Mouse (Mus musculus): Measurements from ENCODE around the gene Actl6a. TPM values are rescaled to one million over a fixed set of nuclear protein-coding genes. Genes with fewer than 3 reads are reported as not detected.
A peak's percentile ranks its signal among the peaks of the same experiment; 100 is the strongest.
"Not testable (repeated sequence)": the region's sequence is repeated elsewhere in the genome, so short reads cannot be mapped to it uniquely, and the experiment has no call there.

Gene Actl6a
- 10 to 100 TPM; 14.8 to 15.1 TPM for total RNA-seq (2021)
- long read RNA-seq, experiment 1, transcript Actl6a-201 (14 exons, 2,010 nt): major isoform, 14 of 25 reads
- long read RNA-seq, experiment 1, partial matches to known transcripts: 2 of 25 reads
- long read RNA-seq, experiment 1, other reads (novel, unspliced or antisense): 9 of 25 reads
- long read RNA-seq, experiment 2, transcript Actl6a-201 (14 exons, 2,010 nt): major isoform, 10 of 16 reads
- long read RNA-seq, experiment 2, partial matches to known transcripts: 1 of 16 reads
- long read RNA-seq, experiment 2, other reads (novel, unspliced or antisense): 5 of 16 reads

DNA sequence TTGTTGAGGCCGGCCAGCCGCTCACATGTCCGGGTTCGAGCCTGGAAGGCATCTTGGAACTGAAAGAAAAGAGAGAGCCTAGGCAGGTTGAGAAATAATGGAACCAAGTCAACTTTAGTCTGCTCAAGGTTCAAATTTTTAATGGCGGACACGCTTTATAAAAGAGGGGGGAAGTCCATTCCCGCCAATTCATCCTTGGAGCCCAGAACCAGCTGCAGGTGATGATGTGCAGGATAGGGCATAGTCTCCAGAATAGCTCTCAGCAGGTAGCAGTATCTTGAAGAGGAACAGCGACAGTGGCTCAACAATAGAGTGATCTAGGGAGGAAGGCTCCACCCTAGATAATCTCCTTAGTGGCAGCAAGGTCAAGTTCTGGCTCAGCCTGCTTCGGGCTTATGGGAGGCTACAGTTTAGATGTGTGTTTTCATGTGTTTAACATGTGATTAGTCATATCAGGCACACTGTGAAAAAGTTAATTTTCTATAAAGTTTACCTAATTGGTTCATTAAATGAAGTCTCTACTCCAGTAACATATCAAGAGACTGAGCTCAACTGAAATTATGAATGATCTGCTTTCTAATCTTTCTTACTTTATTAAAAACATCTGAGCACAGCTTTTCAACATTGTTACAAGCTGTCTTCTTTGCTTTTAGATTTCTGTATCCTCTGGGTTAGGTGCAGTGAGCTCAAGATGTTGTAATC is at the start of gene Actl6a:
Gene Actl6a, plus strand, starts transcription at position 652 of the 702 bp plus-strand sequence.
- DNase-seq (ENCODE audit: low spot score in 2 of 2); intact Hi-C loops (cut with DNase I): not testable (repeated sequence)

DNA sequence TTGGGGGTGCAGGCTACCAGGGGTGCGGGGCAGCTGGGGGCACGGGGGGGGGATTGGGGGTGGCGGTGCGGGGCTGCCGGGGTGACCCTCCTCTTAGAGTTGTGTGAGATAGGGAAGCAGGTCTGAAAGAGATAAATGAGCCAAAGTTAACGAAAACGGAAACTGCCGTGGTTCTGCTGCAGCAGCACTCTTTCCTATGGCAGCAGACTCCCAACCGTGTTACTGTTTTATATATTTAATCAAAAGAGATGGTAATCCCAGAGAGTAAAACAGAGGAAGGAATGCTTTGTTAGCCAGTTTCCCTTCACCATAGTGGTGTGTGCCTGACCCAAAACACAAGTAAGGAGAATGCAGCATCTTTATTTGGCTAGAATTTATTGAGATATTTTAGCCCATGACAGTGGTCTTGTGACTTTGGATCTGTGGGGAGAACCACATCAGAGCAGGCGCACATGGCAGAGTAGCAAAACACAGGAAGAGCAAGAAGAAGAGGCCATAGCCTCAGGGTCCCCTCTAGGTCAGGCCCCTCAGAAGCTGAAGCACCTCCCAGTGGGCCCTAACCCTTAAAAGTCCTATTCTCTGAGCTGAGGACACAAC is 49.6 kb upstream of the Actl6a start:
- DNase-seq (ENCODE audit: low spot score in 2 of 2): no peak
- intact Hi-C loops (cut with DNase I): no loop called here

DNA sequence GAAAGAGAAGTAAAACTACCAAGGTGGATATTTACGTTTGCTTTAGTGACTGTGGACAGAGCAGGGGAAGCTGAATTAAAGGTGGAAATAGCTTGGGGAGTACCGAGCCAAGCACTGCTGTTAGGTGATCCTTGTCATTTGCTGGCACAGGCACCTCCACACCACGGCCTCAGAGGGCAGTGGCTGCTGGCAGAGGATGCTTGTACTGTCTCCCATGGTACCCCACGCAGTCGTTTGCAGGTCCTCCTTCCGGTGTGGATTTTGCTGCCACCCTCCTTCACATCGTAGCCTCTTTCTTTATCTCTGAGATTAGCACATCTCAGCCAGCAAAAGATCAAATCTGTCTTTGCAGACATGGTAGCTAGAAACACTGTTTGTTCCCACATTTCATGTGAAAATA is 47.7 kb upstream of the Actl6a start:
- DNase-seq (ENCODE audit: low spot score in 2 of 2): no peak
- intact Hi-C loops (cut with DNase I): no loop called here

DNA sequence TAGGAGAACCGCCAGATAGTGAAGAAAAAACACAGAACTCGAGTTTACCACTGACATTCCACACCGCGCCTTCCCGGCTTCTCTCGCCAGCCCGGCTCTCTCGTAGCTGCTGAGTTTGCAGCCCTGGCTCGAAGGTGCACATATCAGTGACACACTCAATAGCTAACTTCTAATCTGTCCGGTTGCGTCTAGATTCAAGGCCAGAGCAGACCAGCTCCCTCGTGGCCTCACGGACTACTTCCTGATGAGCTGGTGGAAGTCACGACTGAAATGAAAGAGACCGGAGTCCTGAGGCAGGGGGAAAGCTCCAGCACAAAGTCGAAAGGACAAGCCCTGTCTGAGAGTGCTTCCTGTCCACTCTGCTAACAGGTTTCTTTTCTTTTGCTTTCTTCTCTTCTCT is 47.3 kb upstream of the Actl6a start:
- intact Hi-C loops (cut with DNase I): no loop called here
- DNase-seq (ENCODE audit: low spot score in 2 of 2): no peak

DNA sequence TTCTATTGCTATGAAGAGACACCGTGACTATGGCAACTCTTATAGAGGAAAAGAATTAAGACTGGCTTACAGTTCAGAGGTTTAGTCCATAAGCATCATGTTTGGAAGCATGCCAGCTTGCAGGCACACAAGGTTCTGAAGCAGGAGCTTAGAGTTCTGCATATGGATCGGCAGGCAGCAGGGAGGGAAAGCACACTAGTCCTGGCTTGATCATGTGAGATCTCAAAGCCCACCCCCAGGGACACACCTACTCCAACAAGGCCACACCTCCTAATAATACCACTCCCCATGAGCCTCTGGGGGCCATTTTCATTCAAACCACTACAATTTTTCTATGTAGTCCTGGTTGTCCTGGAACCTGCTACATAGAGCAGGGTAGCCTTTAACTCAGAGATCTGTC is 46.6 kb upstream of the Actl6a start:
- no peak for DNase-seq (ENCODE audit: low spot score in 2 of 2)
- intact Hi-C loops (cut with DNase I): no loop called here

DNA sequence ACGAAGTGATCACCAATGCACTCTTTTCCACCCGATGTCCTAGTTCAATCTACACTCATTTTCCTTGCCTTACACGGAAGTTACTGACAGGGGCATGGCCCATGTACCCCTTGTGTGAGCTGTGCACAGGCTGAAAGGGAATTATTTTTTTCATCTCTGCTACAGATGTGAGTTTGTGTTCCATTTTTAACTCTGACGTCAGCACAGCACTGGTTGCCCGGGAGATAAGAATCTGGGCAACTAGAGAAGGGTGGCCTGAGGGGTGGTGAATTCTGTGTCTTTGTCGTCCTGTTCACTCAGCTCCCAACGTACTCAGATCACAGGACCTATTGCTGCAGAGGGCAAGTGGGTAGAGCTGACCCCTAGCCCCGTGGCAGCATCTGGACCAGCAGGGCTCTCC is 45.8 kb upstream of the Actl6a start:
- intact Hi-C loops (cut with DNase I): no loop called here
- DNase-seq (ENCODE audit: low spot score in 2 of 2): peak; percentile 32 to 56

DNA sequence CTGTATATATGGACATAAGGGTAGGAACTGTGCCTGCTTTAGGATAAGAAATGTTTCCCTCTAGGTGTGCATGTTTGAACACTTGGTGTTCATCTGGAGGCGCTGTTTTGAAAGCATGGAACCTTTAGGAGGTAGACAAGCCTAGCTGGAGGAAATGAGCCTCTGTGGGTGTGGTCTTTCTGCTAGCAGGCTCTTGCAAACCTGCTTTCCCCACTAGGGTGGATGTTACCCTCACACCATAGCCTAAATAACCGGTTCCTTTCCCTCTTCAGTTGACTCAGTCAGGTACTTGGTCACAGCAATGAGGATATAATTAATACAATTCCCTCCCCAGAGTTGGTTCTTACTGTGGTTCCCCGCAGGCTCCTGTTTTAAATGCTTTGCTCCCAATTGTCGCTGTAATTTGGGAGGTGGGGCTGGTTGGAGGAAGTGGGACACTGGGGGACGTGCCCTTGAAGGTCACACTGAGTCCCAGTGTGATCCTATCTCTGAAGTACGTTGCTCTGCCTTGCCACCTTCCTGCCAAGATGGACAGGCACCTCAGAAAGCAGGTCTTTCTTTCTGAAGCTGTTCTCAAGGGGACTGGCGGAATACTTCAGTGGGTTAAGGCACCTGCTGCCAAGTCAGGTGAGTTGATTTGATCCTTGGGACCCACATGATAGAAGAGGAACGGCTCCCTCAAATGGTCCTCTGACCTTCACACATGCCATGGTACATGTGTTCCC is 45.1 kb upstream of the Actl6a start:
- intact Hi-C loops (cut with DNase I): no loop called here
- DNase-seq (ENCODE audit: low spot score in 2 of 2): no peak

DNA sequence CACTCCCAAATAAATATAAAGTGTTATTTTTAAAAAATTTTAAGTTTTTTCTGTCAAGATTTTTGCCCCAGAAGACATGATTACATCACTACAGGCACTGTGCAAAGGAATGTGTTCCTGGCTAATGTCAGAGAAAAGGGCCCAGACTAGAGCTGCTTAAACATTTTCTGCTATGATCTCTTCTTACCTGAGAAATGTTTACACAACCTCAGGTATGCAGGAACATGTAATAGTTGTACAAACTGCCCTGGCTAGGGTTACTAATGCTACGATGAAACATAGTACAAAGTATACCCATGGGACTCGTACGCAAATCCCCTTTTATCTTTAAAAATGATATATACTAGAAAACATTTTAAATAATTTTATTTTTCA is 44.6 kb upstream of the Actl6a start:
- intact Hi-C loops (cut with DNase I): no loop called here
- DNase-seq (ENCODE audit: low spot score in 2 of 2): no peak

DNA sequence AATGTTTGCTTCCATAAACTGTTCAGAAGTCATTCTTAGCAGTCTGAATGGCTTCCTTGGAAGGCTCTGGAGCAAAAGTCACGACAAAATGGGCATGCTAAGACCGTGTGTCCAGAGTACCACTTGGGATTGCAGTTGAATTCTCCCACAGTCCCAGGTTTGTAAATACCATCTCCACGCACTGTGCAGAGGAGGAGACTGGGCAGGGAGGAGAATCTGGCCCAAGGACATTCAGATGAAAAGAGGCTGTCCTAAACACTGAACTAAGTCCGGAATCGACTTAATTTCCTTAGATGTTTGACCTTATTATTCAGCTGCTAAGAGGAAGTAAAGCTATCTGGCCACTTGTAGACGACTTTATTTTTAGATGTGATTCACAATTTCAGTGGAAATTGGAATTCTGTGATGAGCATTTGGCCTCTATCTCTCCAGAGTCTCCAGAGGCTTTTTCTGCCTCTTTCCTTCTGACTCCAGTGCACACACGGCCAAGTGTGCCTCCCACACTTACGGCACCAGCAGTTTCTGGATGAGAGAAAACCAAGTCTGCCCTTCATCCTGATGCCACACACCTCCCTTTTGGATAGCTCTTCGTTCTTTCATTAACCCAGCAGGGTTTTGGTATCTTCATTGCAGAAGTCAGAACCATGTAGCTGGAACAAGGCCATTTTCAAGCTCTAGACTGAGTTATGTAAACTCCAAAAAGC is 37.7 kb upstream of the Actl6a start:
- intact Hi-C loops (cut with DNase I): no loop called here
- no peak for DNase-seq (ENCODE audit: low spot score in 2 of 2)

DNA sequence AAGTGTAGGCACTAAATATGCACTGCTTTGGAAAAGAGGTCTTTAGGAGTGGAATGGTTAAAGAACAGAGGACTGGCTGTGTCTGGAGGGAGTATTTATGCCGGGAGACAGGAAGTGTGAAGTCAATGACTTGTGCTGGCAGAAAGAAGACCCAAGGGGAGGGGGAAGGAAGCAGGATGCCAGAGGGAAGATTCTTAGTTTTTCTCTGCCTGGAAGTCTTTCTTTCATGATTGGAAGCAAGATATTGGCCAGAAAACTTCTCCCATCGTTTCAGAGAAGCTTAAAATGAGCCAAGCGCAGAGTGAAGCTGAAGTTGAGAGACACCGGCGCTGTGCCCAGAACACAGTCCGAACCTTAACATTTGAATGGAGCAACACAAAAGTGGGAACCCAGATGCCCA is 36.9 kb upstream of the Actl6a start:
- DNase-seq (ENCODE audit: low spot score in 2 of 2): peak; percentile 30 to 53
- intact Hi-C loops (cut with DNase I): no loop called here

DNA sequence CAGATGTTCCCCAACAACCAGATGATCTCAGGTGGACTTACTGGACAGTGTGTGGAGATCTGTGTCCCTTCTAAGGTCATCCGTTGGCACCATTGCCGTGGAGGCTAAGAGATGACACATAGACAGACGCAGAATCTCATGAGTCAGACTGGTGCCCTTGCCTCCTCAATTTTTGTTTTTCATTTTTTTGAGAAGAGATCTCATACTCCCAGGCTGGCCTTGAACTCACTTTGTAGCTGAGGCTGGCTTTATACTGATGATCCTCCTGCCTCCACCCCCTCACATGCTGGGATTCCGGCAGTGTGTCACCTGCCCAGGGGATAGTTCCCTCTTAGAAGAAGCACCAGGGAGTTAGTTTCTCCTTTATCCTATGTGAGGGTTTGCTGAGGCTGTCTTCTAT is 35.9 kb upstream of the Actl6a start:
- intact Hi-C loops (cut with DNase I): no loop called here

DNA sequence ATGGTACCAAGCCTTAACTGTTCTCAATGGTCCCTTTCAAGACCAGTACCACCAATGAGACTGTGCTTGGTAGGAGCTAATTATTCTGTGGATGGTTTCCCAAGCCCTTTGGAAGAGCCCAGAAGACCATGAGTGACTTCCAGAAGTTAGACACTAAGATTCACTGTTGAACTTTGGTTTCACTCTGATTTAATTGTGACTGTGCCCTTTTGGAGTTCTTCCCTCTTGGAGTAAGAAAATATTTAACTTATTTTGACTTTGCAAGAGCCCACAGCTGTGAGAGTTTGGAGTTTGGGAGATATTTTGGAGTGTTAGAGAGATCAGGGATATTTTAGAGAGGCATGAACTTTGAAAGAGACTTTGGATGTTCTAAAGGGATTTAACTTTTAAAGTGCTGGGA is 32.9 kb upstream of the Actl6a start:
- intact Hi-C loops (cut with DNase I): no loop called here

More for the DNA sequence above, 35.9 kb upstream of the Actl6a start:
- no peak for DNase-seq (ENCODE audit: low spot score in 2 of 2)

DNA sequence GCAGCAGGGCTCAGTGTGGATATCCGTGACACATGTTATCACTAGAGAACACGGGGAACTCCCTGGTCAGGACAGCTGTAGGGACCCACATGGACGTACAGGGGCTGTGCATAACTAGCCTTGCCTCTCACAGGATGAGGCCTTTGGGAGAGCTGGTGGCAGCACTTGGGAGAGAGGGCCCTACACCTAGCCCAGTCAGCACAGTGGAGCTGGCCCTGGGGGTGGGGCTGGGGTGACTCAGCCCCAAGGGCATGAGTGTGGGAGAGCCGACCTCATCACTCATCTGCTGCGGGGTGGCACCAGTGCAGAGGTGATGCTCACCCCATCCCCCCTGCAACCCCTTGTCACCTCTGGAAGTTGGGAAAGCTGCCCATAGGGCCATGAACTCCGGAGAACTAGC is 29.7 kb upstream of the Actl6a start:
- no peak for DNase-seq (ENCODE audit: low spot score in 2 of 2)
- intact Hi-C loops (cut with DNase I): no loop called here

More for the DNA sequence above, 32.9 kb upstream of the Actl6a start:
- DNase-seq (ENCODE audit: low spot score in 2 of 2): no peak

DNA sequence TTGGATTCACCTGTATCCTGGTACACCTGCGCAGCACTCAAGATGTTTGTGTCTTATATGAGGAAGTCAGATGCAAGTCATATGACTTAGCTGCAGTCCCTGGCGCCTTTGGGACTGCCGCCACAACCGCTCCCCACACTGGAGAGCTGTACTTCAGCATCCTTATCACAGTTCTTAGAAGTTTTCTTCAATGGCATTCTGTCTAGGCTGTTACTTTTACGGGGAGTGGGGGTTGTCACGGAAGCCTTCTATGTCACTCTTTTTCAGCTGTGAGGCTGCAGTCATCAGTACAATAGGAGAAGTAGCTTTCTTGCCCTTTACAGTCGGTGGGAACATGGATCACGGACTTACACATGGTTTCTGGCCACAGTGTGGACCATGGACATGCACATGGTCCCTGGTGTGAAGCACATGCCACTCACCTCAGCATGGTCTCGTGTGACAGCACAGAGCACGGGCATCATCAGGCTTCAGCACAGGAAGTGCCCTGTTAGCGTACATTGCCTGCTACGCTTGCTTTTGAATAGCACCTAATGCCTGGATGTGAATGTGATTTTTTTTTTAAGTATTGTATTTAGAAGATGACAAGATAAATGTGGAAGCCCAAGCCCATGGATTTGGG is 23.1 kb upstream of the Actl6a start:
- no peak for DNase-seq (ENCODE audit: low spot score in 2 of 2)
- intact Hi-C loops (cut with DNase I): no loop called here

DNA sequence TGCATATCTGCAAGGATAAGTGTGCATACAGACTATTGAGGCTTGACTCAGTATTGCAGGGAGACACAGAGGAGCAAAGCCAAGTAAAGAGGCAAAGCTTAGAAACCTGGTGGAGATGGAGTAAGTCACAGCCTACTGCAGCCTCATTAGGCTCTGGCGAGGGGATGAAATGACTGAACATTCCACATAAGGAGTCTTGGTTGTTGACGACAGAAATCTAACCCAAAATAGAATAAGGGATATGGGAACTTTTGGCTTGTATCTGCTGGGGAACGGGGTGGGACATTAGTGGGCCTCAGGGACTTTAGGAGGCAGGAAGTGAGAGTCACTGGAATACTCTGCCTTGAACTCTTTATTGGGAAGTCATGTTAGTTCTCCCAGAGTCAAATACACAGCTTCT is 21.5 kb upstream of the Actl6a start:
- DNase-seq (ENCODE audit: low spot score in 2 of 2): no peak
- intact Hi-C loops (cut with DNase I): no loop called here

DNA sequence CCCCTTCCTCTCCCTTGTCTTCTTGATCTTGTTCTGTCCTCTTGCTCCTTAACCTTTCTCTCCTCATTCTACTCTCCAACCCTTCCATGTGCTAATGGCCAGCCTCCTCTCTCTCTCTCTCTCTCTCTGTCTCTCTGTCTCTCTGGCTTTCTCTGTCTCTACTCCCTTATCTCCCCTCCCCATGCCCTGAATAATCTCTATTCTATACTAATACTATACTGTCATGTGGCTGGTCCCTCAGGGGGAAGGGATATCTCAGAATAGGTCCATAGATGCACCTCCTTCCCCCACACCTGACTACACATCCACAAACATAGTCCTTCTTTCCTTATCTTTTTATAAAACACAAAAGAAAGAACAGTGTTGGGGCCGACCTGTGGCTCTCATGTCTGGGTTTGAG is 19.6 kb upstream of the Actl6a start:
- DNase-seq (ENCODE audit: low spot score in 2 of 2): no peak
- intact Hi-C loops (cut with DNase I): no loop called here

DNA sequence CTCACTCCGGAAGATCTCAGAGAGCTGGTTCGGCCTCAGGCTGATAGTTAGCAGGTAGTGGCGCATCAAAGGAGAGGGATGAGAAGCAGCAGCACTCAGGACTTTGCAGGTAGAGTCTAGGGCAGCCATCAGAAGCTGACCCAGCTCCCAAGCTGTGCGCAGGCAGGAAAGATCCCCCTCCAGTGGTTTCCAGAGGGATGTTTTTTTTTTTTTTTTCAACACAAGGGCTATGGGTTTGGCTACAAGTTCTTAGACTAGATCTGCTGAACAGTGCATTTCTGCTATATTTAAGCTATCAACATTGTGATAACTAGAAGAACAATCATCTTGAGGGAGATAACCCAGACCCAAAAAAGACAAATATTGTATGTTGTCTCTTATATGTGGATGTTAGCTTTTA is 18.9 kb upstream of the Actl6a start:
- no peak for DNase-seq (ENCODE audit: low spot score in 2 of 2)
- intact Hi-C loops (cut with DNase I): no loop called here

DNA sequence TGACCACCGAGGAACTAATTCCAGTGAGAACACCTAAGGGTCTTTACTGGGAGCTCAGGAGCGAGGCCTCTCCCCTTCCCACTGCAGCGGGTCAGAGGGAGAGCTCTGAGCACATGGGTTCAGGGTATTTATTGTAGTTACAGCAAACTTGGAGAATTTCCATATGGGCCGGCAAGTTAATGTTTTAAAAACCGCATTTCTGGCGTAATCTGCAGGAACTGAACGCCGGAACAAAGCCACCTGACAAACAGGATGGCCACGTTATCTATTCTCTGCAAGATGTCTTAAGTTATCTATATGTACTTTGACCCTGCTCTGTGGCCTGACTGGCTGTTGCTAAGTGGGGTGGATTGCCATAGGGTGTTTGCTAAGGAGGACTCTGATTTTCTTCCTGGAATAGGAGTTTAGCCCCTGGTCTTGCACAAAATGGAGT is 16.5 kb upstream of the Actl6a start:
- no peak for DNase-seq (ENCODE audit: low spot score in 2 of 2)
- intact Hi-C loops (cut with DNase I): no loop called here

DNA sequence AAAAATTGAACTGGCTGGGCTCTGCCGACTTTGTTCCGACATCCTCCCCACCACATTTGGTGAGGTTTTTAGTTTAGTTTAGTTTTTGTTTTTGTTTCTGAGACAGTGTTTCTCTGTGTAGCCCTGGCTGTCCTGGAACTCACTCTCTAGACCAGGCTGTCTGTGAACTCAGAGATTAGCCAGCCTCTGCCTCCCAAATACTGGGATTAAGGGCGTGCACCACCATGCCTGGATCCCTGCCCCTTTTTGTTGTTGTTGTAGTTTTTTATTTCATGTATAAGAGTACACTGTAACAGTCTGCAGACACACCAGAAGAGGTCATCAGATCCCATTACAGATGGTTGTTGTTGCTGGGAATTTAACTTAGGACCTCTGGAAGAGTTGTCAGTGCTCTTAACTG is 16.1 kb upstream of the Actl6a start:
- no peak for DNase-seq (ENCODE audit: low spot score in 2 of 2)
- intact Hi-C loops (cut with DNase I): loop anchor here (5.0 kb wide), 1 partner anchor 43 kb away; no protein-coding TSS in a partner anchor

Measured in left cerebral cortex, postnatal 14 days (tissue).